Mouse (Mus musculus): ENCODE measurements around the gene Sorcs3.

DNA sequence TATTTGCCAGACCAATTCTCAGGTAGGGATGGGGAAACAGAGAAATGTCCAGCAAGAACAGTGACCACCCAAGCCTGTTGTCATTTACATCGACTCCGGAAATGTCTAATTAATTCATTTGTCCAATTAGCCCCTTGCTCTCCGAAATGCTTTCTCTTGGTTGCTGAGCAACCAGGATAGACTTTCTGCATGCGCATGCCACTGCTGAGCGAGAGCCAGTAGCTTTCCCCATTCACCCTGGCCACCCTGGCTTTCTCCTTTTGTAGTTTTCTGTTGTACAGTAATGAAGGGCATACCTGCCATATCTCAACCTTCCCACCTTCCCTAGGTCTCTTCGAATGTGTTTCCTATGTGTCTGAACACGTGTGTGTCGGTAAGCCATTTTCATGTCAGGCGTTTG, 32.6 kb downstream of the Sorcs3 start:
- TF ChIP-seq POLR2A (IDR thresholded peaks at IDR 0.05; ENCODE audit: borderline replicate concordance, control insufficient read depth, low read depth, low read length) (no peak), CTCF (IDR thresholded peaks at IDR 0.05; ENCODE audit: control insufficient read depth, insufficient read depth, low read length) (no peak)
